Mouse (Mus musculus) ovary, postnatal 10 days (tissue): ENCODE data around the gene Ttc38.
A peak's percentile ranks its signal among the peaks of the same experiment; 100 is the strongest.

Experiments used
- DNase-seq: peaks from one replicate; pipeline ENCODE4 v3.0.0; 2022; ENCODE audit warnings: low spot score

Ttc38 gene

DNA sequence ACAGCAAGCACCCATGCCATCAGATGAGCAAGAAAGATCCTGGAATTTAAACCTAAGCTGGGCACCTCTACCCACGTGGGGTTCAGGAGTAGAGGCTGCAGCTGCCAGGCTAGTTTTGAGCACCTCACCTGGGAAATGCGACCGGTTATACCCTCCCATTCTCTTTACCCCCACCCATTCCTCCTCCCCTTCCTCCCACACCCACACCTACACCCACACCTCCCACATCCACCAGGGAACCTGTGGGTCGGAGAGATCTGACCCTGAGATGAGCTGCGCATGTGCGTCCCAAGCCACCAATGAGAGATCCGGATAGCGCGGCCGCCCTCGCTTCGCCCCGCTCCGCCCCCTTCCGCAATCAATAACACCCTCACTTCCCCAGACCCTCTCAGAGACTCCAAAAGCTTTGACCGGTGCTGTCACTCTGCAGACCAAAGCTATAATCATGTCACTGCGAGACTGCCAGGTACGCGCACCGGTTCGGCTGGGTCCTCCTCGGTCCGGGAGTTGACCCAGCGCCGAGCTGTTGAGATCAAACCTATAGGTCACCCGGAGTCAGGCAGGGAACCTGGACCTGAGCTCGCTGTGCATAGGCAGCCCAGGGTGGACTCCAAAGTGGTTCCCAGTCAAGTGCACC is at the start of gene Ttc38:
TSS of gene Ttc38 (plus strand) at position 353 of the 637 bp plus-strand sequence.
- DNase-seq = peak; percentile 58

DNA sequence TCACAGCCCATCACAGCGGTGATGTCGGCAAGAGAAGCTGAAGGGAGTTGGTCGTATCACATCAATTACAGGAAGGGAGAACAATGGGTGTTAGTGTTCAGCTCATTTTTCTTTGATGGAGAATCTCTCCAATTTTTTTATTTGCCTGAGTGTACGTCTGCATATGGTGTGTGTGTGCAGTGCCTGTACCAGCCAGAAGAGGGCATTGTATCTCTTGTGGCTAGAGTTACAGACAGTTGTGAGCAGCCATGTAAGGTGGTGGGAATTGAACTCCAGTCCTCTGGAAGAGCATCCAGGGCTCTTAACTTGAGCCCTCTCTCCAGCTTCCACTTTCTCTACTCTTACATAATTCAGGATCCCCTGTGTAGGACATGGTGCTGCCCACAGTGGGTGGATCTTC is 49.0 kb upstream of the Ttc38 start:
- DNase-seq = no peak

DNA sequence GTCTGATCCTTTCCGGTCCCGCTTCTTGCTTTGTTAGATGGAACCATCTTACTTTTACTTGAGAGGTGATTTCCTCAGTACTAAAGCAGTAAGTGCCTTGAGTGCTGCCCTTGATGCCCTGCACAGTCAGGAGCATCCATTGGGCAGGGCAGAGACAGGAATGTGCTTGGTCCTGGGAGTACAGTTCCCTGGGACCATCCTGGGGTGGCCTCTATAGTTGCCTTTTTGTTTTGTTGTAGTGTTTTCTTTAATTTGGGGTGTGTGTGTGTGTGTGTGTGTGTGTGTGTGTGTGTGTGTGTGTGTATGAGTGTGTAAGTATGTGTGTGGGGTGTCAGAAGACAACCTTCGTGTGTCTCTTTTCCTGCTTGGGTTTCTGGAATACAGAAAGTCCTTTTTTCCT is 47.8 kb upstream of the Ttc38 start:
- no peak for DNase-seq

DNA sequence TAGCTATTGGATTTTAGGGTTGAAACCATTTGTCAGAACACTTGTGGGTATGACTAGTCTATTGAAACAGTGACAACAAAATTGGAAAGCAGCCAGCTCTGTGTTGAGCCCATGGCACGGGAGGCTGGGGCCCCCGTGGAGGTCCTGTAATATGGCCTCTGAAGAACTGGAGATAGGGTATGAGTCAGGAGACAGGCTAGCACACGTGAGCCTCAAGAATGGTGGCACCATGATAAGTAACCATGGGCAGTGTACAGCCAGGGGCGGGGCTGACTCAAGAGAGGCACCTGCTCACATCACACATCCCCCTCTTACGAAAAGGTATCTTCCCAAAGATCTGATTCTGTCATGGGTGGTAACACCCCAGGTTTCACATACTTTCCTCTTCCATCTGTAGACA is 45.4 kb upstream of the Ttc38 start:
- DNase-seq = no peak

DNA sequence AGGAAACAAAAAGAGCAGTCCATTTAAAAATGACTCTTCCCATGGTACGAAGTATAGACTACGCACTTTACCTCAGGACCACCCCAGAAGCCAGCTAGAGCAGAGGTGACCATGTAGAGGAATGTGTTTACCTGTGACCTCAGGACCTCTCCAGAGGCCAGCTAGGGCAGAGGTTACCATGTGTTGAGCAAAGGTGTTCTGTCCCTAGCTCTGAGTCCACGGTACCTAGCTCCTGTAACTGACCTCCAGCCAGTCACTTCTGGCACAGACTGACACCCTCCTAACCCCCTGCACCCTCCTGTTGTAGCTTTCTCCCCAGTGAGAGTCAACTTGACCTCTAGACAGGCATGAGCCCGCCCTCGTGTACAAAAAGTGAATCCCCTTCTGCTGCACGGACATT is 44.6 kb upstream of the Ttc38 start:
- DNase-seq = no peak

DNA sequence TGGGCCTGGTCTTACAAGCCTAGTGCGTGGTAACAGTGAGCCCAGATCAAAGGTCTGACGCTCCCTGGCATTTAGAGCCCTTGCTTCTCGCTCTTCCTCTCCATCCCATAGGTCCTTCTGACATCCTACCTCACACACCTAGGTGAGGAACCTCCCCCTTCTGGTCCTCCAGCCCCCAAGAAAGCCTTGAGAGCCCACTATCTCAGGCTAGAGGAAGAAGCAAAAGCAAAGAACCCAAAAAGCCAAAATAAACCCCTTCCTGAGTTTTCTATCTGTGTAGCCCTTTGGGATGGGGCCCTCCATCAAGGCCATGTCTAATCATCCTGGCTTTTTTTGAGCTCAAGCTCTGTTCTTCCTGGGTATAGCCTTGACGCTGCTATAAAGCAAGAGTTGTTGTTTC is 44.1 kb upstream of the Ttc38 start:
- DNase-seq = no peak

DNA sequence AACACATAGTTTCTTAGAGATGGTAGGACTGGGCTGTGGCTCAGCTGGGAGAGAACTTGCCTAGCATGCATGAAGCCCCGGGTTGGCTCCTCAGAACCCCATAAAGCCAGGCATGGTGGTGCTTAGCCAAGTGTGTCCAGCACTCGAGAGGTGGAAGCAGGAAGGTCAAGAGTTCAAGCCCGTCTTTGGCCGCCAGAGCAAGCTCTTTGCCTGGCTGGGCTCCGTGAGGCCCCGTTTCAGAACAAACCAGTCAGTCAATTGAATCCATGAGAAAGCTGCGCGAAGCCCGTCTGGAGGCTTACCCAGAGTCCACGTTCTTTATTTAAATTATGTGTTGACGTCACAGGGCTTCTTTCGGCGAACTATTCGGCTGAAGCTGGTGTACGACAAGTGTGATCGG is 43.5 kb upstream of the Ttc38 start:
- no peak for DNase-seq

DNA sequence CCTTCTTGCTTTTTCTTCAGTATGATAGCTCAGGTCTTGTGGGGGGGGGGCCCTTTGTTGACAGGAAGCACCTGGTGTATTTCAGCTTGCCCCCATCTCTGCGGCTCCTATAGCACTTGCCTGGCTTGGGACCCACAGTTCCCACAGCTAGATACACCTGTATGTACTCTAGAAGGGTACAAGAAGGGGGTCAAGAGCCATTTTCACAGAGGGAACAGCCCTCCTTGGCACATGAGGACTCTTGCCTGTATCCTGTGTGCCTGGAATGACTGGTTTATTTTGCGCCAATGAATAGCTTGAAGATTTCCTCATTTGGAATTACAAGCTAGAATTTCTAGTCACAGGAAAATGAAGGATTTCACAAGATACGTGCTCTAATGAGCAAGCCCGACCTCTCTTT is 40.7 kb upstream of the Ttc38 start:
- no peak for DNase-seq

DNA sequence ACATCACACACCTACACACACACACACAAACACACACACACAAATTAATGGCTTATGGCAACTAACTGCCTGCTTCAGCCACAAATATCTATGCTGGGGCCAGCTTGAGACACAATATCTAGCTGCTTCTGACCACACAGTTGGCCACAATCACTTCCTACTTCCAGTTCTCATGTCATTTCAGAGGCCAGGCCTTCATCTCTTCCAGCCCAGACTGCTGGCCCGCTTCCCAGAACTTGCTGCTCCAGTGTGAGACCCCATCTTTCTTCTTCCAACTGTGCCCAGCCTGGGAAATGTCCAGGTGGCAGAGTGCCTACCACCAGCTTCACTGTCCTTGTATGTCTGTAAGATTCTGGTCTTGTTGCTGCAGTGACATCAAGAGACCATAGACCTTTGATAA is 39.3 kb upstream of the Ttc38 start:
- DNase-seq = no peak

DNA sequence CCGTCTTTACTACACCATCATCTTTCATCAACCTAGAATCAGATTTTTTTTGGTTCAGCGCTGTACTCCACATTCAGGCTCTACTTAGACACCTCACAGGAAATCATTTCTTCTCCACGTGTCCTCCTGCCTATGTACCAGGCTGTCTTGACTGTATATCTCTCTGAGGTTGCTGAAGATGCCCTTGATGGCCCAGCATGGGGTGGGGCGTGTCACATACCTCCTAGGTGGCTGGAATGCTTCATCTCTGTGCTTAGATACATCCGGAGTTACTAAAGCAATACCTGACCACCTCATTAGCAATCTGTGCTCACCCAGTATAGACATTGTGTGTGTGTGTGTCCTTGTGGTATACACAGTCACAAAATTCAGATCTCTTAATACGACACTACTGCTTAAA is 36.6 kb upstream of the Ttc38 start:
- no peak for DNase-seq

DNA sequence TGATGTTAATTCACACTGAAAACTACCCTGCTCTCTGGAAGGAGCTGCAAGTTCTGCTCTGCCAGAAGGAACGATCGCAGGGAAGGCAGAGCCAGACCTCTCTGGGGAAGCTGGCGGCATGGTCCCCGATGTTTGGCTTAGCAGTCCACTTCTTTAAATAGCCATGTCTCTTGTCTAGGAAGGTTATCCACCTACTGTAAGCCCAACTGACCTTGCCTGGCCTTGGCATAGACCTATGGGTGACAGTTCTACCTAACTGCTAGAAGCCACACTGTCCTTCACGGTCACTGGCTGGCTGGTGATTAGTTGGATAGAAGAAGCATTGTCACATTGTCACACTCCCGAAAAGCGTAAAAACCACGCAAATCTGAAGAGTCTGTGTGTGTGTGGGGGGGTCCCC is 33.4 kb upstream of the Ttc38 start:
- no peak for DNase-seq

DNA sequence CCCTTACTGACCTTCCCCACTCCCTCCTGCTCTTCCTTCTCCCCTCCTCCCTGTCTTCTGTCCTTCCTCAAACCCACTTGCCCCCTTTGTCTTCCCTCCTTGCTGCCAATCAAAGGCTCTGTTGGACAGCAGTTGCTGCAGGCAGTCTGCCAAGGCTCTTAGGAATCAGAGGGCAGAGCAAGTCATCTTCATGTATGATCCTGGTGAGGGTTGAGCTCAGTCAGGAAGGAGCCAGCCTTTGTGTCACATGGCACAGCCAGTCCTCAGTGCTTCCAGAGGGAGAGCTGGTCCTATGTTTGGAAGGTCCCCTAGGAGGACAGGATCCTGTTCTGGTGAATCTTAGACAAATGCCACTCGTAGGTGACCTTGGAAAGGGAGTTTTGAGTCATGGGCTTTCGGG is 29.2 kb upstream of the Ttc38 start:
- DNase-seq = no peak

DNA sequence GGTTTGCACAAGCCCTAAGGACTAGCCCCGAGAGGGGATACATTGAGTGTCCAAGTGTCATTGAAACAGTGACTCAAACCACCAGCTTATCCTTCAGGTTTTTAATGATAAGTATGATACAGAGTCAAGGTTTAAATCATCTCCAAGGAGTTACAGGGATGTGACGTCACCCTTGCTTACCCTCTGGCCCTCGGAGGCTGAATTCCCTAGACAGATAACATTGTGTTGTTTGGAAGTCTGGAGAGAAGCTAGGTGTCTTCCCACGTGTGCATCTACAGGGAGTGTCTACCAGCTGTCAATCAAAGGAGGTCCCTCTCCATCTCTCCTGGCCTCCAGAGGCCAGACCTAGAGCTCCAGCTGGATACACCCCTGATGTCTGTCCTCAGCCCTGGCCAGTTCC is 25.2 kb upstream of the Ttc38 start:
- DNase-seq = no peak

DNA sequence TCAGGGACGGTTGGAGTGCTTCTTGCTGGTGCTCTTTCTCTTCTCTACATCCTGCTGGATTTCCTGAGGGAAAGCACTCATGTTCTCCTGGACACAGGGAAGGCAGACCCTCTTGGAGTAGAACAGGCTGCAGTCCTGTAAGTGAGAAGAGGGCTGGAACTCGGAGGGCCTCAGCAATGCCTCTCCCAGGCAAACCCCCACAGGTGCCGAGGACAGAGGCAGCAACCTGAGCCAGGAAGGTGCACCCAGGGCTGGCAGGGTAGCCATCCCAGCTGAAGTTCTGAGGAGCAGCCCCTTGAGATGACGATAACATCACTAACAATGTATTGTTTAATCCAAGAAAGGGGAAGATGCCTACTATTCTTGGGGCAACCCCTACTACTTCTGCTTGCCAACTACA is 24.7 kb upstream of the Ttc38 start:
- DNase-seq = no peak

DNA sequence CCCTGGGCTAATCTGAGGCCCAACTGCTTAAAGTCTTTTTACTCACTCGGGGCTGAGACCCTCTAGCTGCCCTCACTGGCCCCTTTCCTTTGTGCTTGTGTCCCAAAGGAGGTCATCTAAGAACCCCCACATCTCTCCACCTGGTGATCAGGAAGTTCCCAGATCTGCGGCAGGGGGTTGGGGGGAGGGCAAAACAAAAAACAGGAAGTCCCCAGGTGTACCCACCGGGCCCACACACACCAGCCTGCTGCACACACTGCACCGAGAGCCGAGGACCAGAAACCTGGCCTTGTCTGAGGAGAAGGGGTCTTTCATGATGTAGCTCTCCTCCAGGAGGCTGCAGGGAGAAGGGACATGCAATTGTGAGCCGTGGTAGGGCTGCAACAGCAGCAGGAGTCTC is 24.1 kb upstream of the Ttc38 start:
- no peak for DNase-seq

DNA sequence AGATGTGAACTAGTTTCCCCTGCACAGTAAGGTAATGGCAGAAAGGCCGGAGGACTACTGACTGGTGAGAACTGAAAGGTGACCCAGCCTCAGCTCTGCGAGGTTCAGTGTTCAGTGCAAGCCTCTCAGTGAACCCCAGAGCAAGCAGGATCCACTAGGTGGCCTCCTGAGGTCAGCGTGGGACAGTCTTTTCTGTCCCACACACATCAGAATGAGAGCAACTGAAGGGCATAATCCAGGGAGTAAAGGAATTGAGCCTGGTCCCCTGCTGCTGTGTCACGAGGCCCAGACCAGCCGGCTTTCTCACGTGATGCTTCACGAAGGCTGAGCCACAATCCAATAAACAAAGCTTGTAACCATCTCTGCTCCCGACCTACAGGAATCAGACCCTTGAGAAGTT is 23.7 kb upstream of the Ttc38 start:
- DNase-seq = no peak

DNA sequence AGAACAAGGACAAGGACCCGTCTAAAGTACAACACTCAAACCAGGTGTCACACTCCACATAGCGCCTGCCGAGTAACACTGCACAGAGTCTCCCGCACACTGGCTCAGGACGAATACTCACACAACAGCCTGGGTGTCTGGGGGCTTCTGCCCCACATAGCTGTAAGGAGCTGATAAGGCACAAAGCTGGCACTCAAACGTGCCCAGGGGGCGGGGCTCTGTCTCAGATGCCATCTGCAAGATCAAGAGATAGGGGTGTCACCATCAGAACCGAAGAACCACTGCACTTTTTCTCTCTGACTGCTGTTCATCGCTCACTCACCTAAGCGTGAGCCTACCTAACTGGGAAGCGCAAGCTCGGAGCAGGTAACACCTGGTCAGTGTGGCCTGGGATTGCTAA is 23.0 kb upstream of the Ttc38 start:
- no peak for DNase-seq

DNA sequence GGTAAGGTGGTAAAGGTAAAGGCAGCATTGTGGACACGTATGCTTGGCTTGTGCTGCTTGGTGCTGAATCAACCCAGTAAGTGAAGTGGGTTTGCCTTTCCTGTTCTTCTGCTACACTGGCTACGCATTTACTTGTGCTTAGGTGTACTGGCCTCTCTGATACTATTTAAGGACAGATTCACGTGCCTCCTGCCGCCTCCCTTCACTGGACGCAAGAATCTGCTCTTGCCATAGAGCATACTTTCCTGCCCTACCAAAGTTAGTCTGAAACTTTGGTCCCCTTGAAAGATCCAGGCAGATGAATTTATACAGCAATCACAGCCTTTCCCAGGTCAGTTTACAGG is 21.7 kb upstream of the Ttc38 start:
- no peak for DNase-seq

DNA sequence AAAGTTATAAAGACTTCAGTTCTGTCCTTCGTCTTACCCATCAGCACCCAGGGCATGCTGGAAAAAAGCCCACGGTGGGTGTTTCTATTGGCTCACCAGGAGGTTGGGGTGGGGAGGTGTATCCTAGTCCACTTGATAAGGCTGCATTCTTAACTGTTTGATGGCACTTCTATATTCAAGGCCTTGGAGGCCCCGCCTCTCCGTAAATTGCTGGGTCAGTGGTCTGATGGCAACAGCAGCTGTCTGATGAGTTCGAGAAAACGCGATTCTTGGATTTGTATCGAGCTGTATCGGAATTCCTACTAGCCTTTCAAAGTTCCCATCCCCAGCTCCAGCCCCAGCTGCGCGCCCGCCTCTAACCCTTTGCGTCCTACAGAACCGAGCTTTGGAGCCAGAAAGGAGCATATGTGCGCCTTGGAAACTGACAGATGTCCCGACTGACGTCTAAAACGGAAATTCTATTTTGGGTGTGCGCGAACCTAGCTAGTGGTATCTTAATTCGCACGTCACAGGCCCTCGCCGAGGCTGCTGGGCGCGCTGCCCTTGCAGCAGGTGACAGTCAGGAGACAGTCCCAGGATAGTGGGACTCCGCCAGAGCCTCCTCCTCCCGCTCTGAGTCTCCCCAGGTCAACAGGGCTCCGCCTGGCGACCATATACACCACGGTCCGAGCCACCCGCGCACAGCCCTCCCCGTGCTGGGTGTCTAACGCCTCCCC is 21.1 kb upstream of the Ttc38 start:
- DNase-seq = no peak

DNA sequence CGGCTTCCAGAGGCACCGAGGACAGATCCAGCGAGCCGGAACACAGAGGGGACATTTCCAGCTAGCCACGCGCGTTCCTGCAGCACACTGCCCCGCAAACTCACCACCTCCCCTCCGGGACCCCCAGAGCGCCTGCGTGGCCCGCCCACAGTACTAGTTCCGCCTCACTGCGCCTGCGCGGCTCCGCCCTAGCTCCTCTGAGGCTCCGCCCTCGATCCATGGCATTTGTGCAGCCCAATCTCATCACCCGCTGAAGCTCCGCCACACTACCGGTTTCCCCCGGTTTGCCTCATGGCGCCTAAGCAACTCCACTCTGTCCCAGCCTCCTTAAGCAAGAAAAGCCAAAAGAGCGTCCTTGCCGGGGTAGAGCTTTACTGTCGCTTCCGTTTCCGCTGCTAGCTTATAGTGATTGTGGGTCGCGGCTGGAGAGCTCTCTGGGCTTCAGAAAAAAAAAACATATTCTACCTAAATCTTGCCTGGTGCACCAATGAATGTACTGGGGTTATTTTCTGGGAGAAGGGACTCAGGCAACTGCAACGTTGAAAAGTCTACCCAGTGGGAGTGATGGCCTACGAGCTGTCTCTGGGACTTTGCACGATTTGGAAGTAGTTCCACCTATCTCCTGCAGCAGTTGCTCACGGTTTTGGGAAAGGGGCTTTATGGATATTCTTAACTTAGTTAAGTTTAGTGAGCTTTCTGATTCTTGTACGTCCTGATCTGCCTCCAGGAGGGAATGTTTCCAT is 20.4 kb upstream of the Ttc38 start, which contains the start of gene Cdpf1:
TSS of gene Cdpf1 (minus strand) at position 163 of the 743 bp plus-strand sequence.
- DNase-seq = peak; percentile 99

DNA sequence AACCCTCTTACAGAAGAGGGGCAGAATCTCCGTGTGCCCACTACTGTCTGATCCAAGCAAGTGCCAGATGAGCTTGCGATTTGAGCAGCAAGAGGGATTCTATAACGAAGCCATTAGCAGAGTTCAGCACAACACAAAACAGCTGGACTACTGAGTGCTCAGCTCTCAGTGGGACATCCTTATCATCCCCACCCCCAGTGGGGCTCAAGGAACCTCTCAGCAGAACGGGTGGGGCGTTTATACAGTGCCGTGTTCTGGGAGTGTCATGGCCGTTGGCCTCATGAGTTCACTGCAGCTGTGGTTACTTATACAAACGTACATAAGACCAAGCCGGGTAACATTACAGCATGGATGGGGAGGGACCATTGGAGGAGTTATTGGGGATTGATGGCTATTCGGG is 18.7 kb upstream of the Ttc38 start:
- no peak for DNase-seq

DNA sequence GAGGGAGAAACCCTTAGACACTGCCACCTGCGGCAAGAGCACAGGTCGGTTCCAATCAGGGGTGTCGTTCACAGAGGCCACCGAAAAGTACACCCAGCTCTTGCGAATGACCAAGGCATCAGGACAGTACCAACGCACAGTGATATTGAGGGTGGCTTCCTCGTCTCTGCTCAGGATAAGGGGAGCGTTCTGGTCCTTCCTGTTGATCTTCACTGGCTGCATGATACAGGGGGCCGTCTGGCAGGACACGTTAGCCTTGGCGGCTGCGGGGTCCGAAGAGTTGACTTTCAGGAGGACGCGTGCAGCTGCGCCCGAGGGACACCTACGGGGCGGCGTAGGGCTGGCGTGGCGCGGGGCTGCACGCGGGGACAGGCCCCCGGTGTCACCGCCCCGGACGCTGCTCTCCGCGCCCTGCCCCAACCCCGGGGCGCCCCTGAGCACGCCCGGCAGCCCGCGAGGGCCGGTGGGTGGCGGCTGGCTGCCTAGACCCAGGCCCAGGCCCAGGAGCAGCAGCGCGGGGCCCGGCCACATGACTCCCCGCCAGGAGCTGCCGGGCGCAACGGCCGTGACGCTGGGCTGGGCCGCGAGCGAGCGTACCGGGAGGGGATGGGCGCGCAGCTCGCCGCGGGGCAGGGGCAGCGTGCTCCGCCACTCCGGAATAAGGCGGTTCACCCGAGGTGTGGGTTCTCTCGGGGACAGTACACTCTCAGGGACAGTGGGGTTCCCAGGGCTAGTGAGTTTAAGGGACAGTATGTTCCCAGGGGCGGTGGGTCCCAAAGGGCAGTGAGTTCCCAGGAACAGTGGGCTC is 10.7 kb upstream of the Ttc38 start, which contains the start of gene Pkdrej:
TSS of gene Pkdrej (minus strand) at position 532 of the 808 bp plus-strand sequence.
- DNase-seq = peak; percentile 38

DNA sequence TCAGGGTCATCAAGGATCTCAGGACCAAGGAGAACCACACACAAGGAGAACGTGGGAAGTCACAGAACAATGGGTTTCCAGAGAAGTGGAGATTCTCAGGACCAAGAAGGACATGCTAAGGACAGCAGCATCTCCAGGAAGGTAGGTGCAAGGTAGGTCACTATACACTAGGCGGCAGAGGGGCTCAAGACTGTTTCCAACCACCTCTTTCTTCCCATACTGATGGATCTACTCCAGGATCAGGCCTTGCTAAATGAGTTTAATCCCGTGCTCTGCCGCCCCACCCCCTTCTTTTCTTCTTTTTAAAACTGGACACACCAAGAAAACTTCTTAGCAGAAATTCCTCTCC is 10.1 kb upstream of the Ttc38 start:
- DNase-seq = no peak
